Mouse (Mus musculus) liver, adult (tissue): ENCODE data around the gene Esr2.

Experiments used
- GATA4 ChIP-seq: IDR thresholded peaks from 2 replicates; pipeline ENCODE4 v1.6.1; 2014; ENCODE audit warnings: mild to moderate bottlenecking, low read length; ENCODE audit not compliant: insufficient replicate concordance

Gene Esr2

DNA sequence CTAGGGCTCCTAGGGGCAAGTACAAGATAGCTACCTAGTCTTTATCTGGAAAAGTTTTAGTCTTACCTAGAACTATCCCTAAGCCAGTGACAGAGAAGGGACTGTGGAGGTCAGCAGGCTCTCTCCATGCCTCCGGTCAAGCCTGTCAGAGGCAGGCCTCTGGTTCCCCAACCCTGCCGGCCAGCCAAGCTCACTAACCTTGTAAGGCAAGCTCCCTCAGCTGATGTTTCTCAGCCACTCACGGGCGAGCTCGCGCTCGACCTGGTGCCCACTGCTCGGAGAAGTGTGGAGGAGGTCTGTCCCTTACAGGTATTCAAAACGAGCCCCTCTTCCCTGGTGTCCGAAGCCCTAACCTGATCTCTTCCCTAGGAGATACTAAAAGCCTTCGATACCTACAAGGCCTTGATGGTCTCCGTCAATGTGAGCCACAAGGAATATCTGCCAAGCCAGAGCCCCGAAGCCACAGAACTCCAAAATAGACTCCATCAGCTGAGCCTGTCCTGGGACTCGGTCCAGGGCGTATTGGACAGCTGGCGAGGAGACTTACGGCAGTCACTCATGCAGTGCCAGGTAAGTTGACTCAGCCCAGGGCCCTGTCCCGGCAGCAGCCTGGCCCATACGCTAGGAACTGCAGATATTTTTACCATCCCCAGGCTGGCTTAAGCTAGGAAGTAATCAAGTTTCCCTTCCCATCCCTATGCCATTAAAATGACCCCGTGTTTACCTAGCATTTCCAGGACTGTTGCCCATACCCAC lies 72.3 kb downstream of the Esr2 start:
- no peak for TF ChIP-seq GATA4

GRCm38 (mm10) chr12:76102621-76103020 lies 74.4 kb downstream of the Esr2 start:
- no peak for TF ChIP-seq GATA4

GRCm38 (mm10) chr12:76095117-76096035 lies 81.7 kb downstream of the Esr2 start:
- no peak for TF ChIP-seq GATA4

- no peak for TF ChIP-seq GATA4
Measured at GRCm38 (mm10) chr12:76093613-76094588, 83.2 kb downstream of the Esr2 start.

DNA sequence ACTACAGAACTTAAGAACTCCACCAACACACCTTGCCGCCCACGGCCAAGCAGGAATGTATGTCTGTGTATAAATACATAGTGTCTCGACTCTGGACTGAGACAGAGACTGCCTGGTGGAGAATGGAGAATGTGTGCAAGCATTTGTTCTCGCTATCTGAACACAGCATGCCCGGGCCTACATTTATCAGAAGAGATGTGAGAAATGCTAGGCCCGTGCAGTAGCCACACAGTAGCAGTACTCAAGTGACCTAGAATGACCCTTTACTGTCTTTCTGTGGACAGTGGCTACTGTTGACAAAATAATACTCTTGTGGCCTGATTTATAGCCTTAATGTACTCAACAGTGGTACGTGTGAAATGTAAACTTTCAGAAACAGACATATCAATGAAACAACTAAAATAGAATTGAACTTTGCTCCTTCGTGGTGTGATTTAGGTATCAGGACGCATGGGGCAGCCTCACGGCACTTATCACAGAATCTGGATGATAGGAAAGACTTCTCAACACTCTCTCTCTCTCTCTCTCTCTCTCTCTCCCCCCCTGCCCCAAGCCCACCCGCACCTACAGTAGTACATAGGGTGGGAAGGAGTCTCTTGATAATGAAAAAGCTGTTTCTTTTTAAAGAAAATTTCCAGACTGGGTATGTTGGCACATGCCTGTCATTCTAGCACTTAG lies 84.1 kb downstream of the Esr2 start:
- TF ChIP-seq GATA4 = no peak

DNA sequence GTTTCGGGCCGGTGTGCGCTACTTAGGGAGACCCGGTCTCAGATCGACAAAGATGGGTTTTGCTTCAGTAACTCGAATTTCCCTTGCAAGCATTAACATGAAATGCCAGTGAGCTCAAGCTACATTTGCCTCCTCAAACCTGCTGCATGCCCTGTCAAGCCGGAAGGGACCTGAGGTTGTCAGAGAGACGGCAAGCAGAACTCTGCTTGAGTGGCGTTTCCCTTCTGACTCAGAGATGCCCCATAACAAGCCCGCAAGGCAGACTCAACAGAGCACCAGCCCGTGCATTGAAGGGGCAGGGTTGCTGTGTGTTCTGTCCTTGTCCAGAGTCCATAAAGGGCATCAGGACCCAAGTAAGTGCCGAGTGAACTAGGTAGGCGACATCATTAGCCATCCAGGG lies 90.0 kb downstream of the Esr2 start:
- no peak for TF ChIP-seq GATA4

GRCm38 (mm10) chr12:76085956-76086905 lies 90.8 kb downstream of the Esr2 start:
- no peak for TF ChIP-seq GATA4

GRCm38 (mm10) chr12:76085066-76085465 lies 92.0 kb downstream of the Esr2 start:
- no peak for TF ChIP-seq GATA4

DNA sequence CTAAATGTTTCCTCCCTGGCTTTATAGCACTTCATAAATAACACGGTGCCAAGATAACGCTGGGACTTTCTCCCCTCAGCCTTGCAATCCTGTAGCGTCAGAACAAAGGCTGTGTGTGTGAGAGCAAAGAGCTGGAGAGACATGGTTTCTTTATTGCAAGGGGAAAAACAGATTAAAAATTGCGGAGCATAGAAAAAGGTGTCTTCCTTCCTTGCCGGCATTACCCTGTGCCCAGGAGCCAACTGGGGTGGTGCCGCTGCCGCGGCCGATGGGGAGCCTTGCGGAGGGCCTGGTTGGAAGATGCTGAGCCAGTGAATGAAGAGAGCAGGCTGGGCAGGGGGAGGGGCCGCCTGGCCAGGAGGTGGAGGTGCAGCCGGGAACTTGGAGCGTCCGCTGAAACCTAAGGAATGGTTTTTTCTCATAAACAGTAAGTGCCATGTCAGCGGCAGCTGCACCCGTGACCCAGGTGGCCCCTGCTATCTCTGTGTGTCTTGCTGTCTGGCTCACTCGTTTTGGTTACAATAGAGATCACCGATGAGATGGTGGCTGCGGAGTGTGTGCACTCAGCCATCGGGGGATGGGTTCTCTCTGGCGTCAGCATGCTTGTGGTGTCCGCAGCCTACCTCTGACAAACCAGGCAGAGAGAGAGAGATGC lies 95.4 kb downstream of the Esr2 start:
- no peak for TF ChIP-seq GATA4

- no peak for TF ChIP-seq GATA4
Measured at GRCm38 (mm10) chr12:76080876-76081556, 96.0 kb downstream of the Esr2 start.

DNA sequence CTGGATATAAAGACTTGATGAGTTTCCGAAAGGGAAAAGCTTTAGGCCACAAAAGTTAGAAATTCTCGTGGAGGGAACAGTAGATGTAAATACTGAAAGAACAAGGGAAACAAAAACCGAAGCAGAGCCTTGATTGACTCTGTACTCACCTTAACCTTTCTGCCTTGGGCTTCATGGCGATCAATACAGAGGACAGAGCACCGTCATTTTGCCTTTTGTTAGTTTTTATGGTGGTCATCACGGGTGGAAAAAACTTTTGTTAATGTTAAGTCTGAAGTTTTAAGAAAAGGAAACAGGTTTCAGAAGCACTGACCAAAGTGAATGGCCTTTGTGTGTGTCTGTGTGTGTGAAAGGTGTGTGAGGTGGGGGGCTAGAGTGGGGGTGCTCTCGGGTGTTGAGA lies 103.1 kb downstream of the Esr2 start:
- TF ChIP-seq GATA4 = no peak

DNA sequence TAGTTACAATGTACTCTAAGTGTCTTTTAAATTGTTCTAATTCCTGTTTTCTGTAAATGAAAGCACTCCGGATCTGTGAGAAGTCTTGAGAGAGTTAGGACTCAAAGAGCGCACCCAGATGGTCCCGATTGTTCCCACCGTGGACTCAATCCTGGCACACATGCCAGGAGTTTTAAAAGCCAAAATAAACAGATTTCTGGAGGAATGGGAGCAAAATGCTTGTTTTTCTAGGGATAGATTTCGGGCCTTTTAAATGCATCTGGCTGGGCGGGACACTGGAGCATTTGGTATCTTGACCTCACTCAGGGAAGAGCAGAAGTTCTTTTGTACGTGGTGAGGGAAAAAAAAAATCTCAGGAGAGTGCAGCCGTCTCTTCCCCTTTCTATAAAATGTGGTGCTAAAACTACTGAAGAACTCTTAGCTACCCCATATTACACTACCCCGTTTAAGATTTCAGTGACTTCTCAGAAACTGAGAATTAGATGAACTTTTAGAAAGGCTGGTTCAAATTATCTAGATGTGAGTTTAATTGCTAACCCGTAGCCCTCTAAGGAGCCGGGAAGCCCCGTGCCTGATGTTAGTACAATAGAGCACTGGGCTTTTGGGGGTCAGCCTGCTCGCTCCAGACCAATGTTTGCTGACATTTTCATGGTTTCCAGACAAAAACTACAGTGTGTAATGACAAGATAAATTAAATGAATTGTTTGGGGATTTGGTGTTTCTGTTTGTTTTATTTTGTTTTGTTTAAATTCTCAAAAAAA lies 103.8 kb downstream of the Esr2 start:
- TF ChIP-seq GATA4 = no peak
